Mouse (Mus musculus) heart, adult 2 months (tissue): Measurements from ENCODE around the gene Irgm1.

Experiments used
- CTCF ChIP-seq: fragments of 200-600 bp; IDR thresholded peaks from 2 replicates; pipeline ENCODE4 v1.8.1; 2022; ENCODE audit warnings: antibody characterized with exemption, mild to moderate bottlenecking, moderate library complexity
- POLR2A ChIP-seq: fragments of 200-500 bp; IDR thresholded peaks from 2 replicates; pipeline ENCODE4 v1.6.1; 2011; ENCODE audit warnings: mild to moderate bottlenecking, low read depth, low read length, control low read depth; ENCODE audit not compliant: insufficient read depth

DNA sequence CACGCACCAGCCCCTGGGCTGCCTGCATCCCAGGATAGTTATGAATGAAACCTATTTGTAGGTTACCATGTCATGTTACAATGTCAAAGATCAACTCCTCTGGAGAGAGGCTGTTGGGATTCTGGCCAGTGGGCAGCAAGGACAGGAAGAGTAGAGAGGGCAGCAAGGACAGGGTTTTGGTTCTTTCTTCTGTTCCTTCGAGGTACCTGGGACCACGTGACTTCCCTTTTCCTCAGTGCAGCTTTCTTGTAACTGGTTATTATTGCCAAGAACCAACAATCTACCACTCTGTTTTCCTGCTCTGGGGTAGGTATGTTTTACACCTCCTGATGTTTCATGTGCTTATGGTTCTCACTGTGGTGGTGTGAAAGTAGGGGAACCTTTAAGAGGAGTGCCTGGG is 7.7 kb downstream of the Irgm1 start:
- no peak for TF ChIP-seq POLR2A
- TF ChIP-seq CTCF = no peak
